Mouse (Mus musculus): Measurements from ENCODE around the gene Rab8b. TPM values are rescaled to one million over a fixed set of nuclear protein-coding genes. Genes with fewer than 3 reads are reported as not detected.

Gene Rab8b
- polyA plus RNA-seq, 1 experiment = 13.2 TPM

DNA sequence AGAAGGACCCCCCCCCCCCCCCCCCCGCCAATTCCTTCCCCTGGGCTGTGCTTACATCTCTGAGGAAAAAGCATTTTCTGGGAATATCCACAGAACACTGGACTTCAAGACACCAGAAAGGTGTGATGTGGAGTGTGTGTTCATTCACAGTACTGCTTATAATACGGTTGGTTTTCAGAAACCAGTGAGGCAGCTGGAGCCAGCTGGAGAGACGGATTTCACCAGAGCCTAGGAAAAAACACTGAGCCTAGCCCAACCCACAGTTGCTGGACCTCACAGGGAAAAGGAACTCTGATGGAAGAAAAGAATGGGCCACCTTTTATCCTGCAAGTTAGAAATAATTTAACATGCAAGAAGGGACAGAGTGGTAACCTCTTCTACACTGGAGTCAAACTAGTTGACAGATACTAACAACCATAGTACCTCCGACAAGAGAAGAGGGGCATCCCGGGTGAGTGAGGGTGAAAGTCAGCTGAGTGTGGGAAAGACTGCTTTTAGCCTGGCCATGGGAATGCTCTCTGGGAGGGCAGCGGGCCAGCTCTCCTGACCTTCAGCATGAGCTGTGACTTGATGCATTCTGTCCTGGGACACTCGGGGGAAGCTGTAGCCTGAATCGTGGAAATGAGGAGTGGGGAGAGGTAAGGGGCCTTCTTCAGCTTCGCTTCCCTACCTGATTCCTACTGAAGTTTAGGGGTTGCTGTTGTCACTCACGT is 47.3 kb downstream of the Rab8b start:
- Histone ChIP-seq H3K27ac (ENCODE audit: insufficient read depth, low read length) (no peak overlapping the region; the same call in 1 of the 2 replicates), H3K4me1 (ENCODE audit: control insufficient read depth, insufficient read depth, insufficient read length) (peaks cover 2% of the 10 kb centered on the region; the same call in 1 of the 2 replicates), H3K36me3 (ENCODE audit: control insufficient read depth, insufficient read depth, low read length) (no peaks in the 10 kb centered on the region), H3K27me3 (ENCODE audit: control insufficient read depth, insufficient read depth, low read length) (no peaks in the 10 kb centered on the region), H3K4me3 (ENCODE audit: extremely low read depth, insufficient read depth, insufficient read length) (no peak overlapping the region)
- TF ChIP-seq POLR2A (IDR thresholded peaks at IDR 0.05; ENCODE audit: low read depth, low read length) = no peak
- no peak for TF ChIP-seq CTCF (IDR thresholded peaks at IDR 0.05; ENCODE audit: extremely low read depth, insufficient read depth, insufficient read length, insufficient replicate concordance)
- 94% methylated on average over 10 of the region's 10 CpGs for WGBS
- no peak for DNase-seq (ENCODE audit: low read depth in 1 of 2, low spot score in 2 of 2)

DNA sequence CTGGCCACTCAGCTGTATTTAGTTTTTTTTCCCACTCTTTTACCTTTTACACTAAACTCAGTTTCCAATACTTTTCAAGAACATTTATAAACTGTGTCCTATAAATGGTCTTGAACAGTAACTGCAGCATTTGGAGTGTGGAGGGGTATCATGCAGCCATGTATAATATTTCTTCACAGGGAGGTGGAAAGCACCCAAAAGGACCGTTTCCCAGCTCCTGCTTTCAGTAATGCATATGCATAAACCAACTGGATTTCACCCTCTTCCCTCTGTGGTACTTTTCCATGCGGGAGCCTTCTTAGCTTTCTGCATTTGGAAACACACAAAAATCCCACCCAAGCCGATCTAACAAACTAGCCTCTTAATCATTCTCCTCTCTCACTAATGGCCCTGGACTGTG is 54.8 kb downstream of the Rab8b start:
- no peak overlapping the region for H3K27ac ChIP-seq (ENCODE audit: insufficient read depth, low read length)

GRCm38 (mm10) chr9:66863456-66863855 is 56.0 kb downstream of the Rab8b start:
- no peaks in the 10 kb centered on the region for H3K4me1 ChIP-seq (ENCODE audit: control insufficient read depth, insufficient read depth, insufficient read length)
- DNase-seq (ENCODE audit: low read depth in 1 of 2, low spot score in 2 of 2) = no peak

More for the DNA sequence above, 54.8 kb downstream of the Rab8b start:
- H3K36me3 ChIP-seq (ENCODE audit: control insufficient read depth, insufficient read depth, low read length) = peaks cover 9% of the 10 kb centered on the region
- DNase-seq (ENCODE audit: low read depth in 1 of 2, low spot score in 2 of 2) = no peak
- no peaks in the 10 kb centered on the region for H3K27me3 ChIP-seq (ENCODE audit: control insufficient read depth, insufficient read depth, low read length)
- TF ChIP-seq CTCF (IDR thresholded peaks at IDR 0.05; ENCODE audit: extremely low read depth, insufficient read depth, insufficient read length, insufficient replicate concordance) (no peak), POLR2A (IDR thresholded peaks at IDR 0.05; ENCODE audit: low read depth, low read length) (no peak)
- H3K4me1 ChIP-seq (ENCODE audit: control insufficient read depth, insufficient read depth, insufficient read length) = no peaks in the 10 kb centered on the region
- H3K4me3 ChIP-seq (ENCODE audit: extremely low read depth, insufficient read depth, insufficient read length) = no peak overlapping the region
- WGBS = 91% methylated on average over 3 of the region's 3 CpGs

DNA sequence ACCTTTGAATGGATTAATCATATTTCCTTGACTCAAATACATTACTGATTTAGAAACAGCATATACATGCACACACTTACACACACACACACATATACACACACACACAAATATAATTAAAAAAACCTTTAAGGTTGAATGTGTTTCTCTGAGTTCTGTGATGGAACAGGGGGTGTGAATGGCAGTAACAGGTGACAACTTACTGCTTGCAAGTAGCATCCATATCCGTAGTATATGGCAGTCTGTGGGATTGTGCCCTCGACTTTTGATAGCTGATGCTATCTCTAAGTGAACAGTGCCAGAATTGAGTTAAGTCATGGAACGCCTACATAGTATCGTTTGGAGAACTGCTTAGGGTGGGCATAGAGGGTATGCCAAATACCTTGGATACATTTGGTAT is 57.3 kb downstream of the Rab8b start:
- Histone ChIP-seq H3K27ac (ENCODE audit: insufficient read depth, low read length) (no peak overlapping the region), H3K36me3 (ENCODE audit: control insufficient read depth, insufficient read depth, low read length) (peaks cover 11% of the 10 kb centered on the region), H3K4me1 (ENCODE audit: control insufficient read depth, insufficient read depth, insufficient read length) (no peaks in the 10 kb centered on the region), H3K27me3 (ENCODE audit: control insufficient read depth, insufficient read depth, low read length) (no peaks in the 10 kb centered on the region), H3K4me3 (ENCODE audit: extremely low read depth, insufficient read depth, insufficient read length) (no peak overlapping the region)
- 84% methylated on average over 4 of the region's 4 CpGs for WGBS
- DNase-seq (ENCODE audit: low read depth in 1 of 2, low spot score in 2 of 2) = no peak
- TF ChIP-seq POLR2A (IDR thresholded peaks at IDR 0.05; ENCODE audit: low read depth, low read length) (no peak), CTCF (IDR thresholded peaks at IDR 0.05; ENCODE audit: extremely low read depth, insufficient read depth, insufficient read length, insufficient replicate concordance) (no peak)

More at GRCm38 (mm10) chr9:66863456-66863855, 56.0 kb downstream of the Rab8b start:
- Histone ChIP-seq H3K27me3 (ENCODE audit: control insufficient read depth, insufficient read depth, low read length) (no peaks in the 10 kb centered on the region), H3K27ac (ENCODE audit: insufficient read depth, low read length) (no peak overlapping the region), H3K4me3 (ENCODE audit: extremely low read depth, insufficient read depth, insufficient read length) (no peak overlapping the region), H3K36me3 (ENCODE audit: control insufficient read depth, insufficient read depth, low read length) (peaks cover 11% of the 10 kb centered on the region)
- TF ChIP-seq CTCF (IDR thresholded peaks at IDR 0.05; ENCODE audit: extremely low read depth, insufficient read depth, insufficient read length, insufficient replicate concordance) (no peak), POLR2A (IDR thresholded peaks at IDR 0.05; ENCODE audit: low read depth, low read length) (no peak)
- WGBS = 94% methylated on average over 3 of the region's 3 CpGs

DNA sequence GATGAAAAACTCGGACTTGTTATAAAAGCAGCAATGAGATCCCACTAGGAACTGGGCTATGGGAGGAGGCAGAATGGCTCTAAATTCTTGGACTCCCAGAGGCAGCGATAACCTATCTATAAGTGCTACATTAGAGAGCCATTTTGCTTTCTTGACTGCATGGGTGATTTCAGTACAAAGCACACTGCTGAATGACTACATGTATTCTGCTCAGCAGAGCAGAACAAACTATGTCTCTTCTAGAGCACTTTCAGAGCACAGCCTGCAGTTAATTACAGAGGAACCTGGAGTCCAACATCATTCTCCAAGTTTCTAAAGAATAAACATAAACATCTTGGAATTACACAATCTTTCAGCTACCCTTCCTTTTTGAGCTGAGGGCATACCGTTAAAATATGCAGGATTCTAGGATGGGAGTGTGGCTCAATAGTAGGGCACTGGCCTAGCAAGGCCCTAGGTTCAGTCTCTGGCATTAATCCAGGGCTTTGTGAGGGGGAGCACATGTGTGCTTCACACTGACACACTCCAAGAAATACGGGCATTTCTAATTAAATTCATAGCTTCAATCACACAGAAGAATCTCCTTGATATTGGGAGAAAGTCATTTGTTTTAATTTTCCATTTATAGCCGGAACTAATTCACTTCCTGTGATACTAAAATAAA is 58.3 kb downstream of the Rab8b start:
- Histone ChIP-seq H3K27me3 (ENCODE audit: control insufficient read depth, insufficient read depth, low read length) (no peaks in the 10 kb centered on the region), H3K4me3 (ENCODE audit: extremely low read depth, insufficient read depth, insufficient read length) (no peak overlapping the region), H3K36me3 (ENCODE audit: control insufficient read depth, insufficient read depth, low read length) (peaks cover 11% of the 10 kb centered on the region), H3K4me1 (ENCODE audit: control insufficient read depth, insufficient read depth, insufficient read length) (no peaks in the 10 kb centered on the region), H3K27ac (ENCODE audit: insufficient read depth, low read length) (no peak overlapping the region)
- no peak for DNase-seq (ENCODE audit: low read depth in 1 of 2, low spot score in 2 of 2)
- TF ChIP-seq CTCF (IDR thresholded peaks at IDR 0.05; ENCODE audit: extremely low read depth, insufficient read depth, insufficient read length, insufficient replicate concordance) (no peak), POLR2A (IDR thresholded peaks at IDR 0.05; ENCODE audit: low read depth, low read length) (no peak)
- 92% methylated on average over 5 of the region's 5 CpGs for WGBS

- Histone ChIP-seq H3K27me3 (ENCODE audit: control insufficient read depth, insufficient read depth, low read length) (no peaks in the 10 kb centered on the region), H3K27ac (ENCODE audit: insufficient read depth, low read length) (no peak overlapping the region), H3K4me1 (ENCODE audit: control insufficient read depth, insufficient read depth, insufficient read length) (no peaks in the 10 kb centered on the region), H3K36me3 (ENCODE audit: control insufficient read depth, insufficient read depth, low read length) (peaks cover 11% of the 10 kb centered on the region), H3K4me3 (ENCODE audit: extremely low read depth, insufficient read depth, insufficient read length) (no peak overlapping the region)
- 90% methylated on average over 5 of the region's 5 CpGs for WGBS
- TF ChIP-seq POLR2A (IDR thresholded peaks at IDR 0.05; ENCODE audit: low read depth, low read length) = no peak
- TF ChIP-seq CTCF (IDR thresholded peaks at IDR 0.05; ENCODE audit: extremely low read depth, insufficient read depth, insufficient read length, insufficient replicate concordance) = no peak
- no peak for DNase-seq (ENCODE audit: low read depth in 1 of 2, low spot score in 2 of 2)
Observed at GRCm38 (mm10) chr9:66859523-66859922, 60.0 kb downstream of the Rab8b start.

- Histone ChIP-seq H3K27ac (ENCODE audit: insufficient read depth, low read length) (no peak overlapping the region), H3K27me3 (ENCODE audit: control insufficient read depth, insufficient read depth, low read length) (no peaks in the 10 kb centered on the region), H3K36me3 (ENCODE audit: control insufficient read depth, insufficient read depth, low read length) (peaks cover 13% of the 10 kb centered on the region), H3K4me3 (ENCODE audit: extremely low read depth, insufficient read depth, insufficient read length) (no peak overlapping the region), H3K4me1 (ENCODE audit: control insufficient read depth, insufficient read depth, insufficient read length) (no peaks in the 10 kb centered on the region)
- 82% methylated on average over 7 of the region's 7 CpGs for WGBS
- no peak for DNase-seq (ENCODE audit: low read depth in 1 of 2, low spot score in 2 of 2)
- TF ChIP-seq POLR2A (IDR thresholded peaks at IDR 0.05; ENCODE audit: low read depth, low read length) (no peak), CTCF (IDR thresholded peaks at IDR 0.05; ENCODE audit: extremely low read depth, insufficient read depth, insufficient read length, insufficient replicate concordance) (no peak)
Observed at GRCm38 (mm10) chr9:66855865-66856264, 63.6 kb downstream of the Rab8b start.

Data from spleen, adult 2 months (tissue).